In genomic region chr10:90380704-90381339, GRCm38 (mm10) we compare ENCODE assay signal across 14 mouse cellular contexts.
DNase-seq lines count a peak whose midpoint lies in the region; ATAC-seq and TF ChIP-seq lines count a peak whose summit lies in the region.
"Had no signal": no experiment of that assay in that cellular context is flagged by ENCODE, and none has a peak within 500 bp of the region (broad histone marks: within the 10 kb centered on the region; RNA-seq: fewer than 3 reads in every experiment).

No protein-coding gene starts in this region.

- no peaks in the 10 kb centered on the region for H3K79me2 ChIP-seq in CH12.LX (replicated peaks; ENCODE audit: control insufficient read depth, extremely low read depth, insufficient read depth, poor library complexity, severe bottlenecking)

- ATAC-seq in embryonic facial prominence, embryonic 14.5 days (ENCODE audit: low read depth) = peak; percentile 69; the same call in 1 of the 2 replicates
- ATAC-seq in midbrain, embryonic 14.5 days (ENCODE audit: low FRiP score, low TSS enrichment) = peak; percentile 88
- ATAC-seq in liver, embryonic 11.5 days (replicated peaks; ENCODE audit: low FRiP score) = no peak

- H3K4me3 ChIP-seq in CH12.LX (replicated peaks in 1 of 3; ENCODE audit: low read depth in 2 of 3, low read length in 2 of 3, poor library complexity in 1 of 3) = no peak overlapping the region
- no peak overlapping the region for H3K4me3 ChIP-seq in embryonic facial prominence, embryonic 14.5 days (ENCODE audit: low read depth, low read length)
- H3K4me3 ChIP-seq in midbrain, embryonic 14.5 days (replicated peaks; ENCODE audit: low read depth, low read length) = no peak overlapping the region
- H3K4me3 ChIP-seq in liver, embryonic 11.5 days (ENCODE audit: low read depth, low read length) = no peak overlapping the region
- H3K4me3 ChIP-seq: gastrocnemius, adult 2 months had no signal

- no peak for TF ChIP-seq RAD21 in CH12.LX (IDR thresholded peaks at IDR 0.05; ENCODE audit: low read depth, low read length)

- no peak overlapping the region for H3K9ac ChIP-seq in CH12.LX (ENCODE audit: insufficient read depth, low read depth)
- H3K9ac ChIP-seq in embryonic facial prominence, embryonic 14.5 days (ENCODE audit: low read depth, low read length) = no peak overlapping the region
- H3K9ac ChIP-seq in midbrain, embryonic 14.5 days (replicated peaks; ENCODE audit: low read length) = no peak overlapping the region
- no peak overlapping the region for H3K9ac ChIP-seq in liver, embryonic 11.5 days (ENCODE audit: low read depth, low read length)

- no peak for TF ChIP-seq EP300 in CH12.LX (IDR thresholded peaks at IDR 0.05; ENCODE audit: low read length)

- H3K36me3 ChIP-seq in CH12.LX (replicated peaks in 1 of 2; ENCODE audit: control insufficient read depth in 1 of 2, insufficient read depth in 1 of 2, low read length in 1 of 2) = no peaks in the 10 kb centered on the region
- no peaks in the 10 kb centered on the region for H3K36me3 ChIP-seq in embryonic facial prominence, embryonic 14.5 days (ENCODE audit: control insufficient read depth, insufficient read depth, low read length)
- no peaks in the 10 kb centered on the region for H3K36me3 ChIP-seq in midbrain, embryonic 14.5 days (ENCODE audit: control insufficient read depth, insufficient read depth, low read length)
- no peaks in the 10 kb centered on the region for H3K36me3 ChIP-seq in liver, embryonic 11.5 days (ENCODE audit: control insufficient read depth, insufficient read depth, low read length)

- in situ Hi-C loops in CH12.LX (cut with MboI; ENCODE audit: low pct_ligation_motif_present, low pct_unique_long_range_greater_than_20kb, low sequenced_read_pairs) = no loop called here

- peaks cover 0 to 25% of the 10 kb centered on the region in 2 experiments; a peak in 2 of 4 replicates for H3K4me1 ChIP-seq in CH12.LX (ENCODE audit: control insufficient read depth in 1 of 2, insufficient read depth in 2 of 2)
- no peaks in the 10 kb centered on the region for H3K4me1 ChIP-seq in embryonic facial prominence, embryonic 14.5 days (ENCODE audit: control insufficient read depth, insufficient read depth, low read length)
- no peaks in the 10 kb centered on the region for H3K4me1 ChIP-seq in midbrain, embryonic 14.5 days (ENCODE audit: control insufficient read depth, insufficient read depth, low read length)
- H3K4me1 ChIP-seq in liver, embryonic 11.5 days (replicated peaks; ENCODE audit: control insufficient read depth, insufficient read depth, low read length) = no peaks in the 10 kb centered on the region

- dilution Hi-C loops in CH12.LX (cut with MboI; ENCODE audit: extremely low pct_ligation_motif_present, extremely low pct_unique_long_range_greater_than_20kb, low sequenced_read_pairs) = no loop called here

- H3K4me2 ChIP-seq in CH12.LX (ENCODE audit: insufficient read depth, low read depth, poor library complexity, severe bottlenecking) = no peak overlapping the region
- H3K4me2 ChIP-seq in embryonic facial prominence, embryonic 14.5 days (ENCODE audit: low read depth, low read length) = no peak overlapping the region
- H3K4me2 ChIP-seq in midbrain, embryonic 14.5 days (ENCODE audit: low read length) = no peak overlapping the region
- H3K4me2 ChIP-seq in liver, embryonic 11.5 days = no peak overlapping the region
- H3K4me2 ChIP-seq: heart, embryonic 11.5 days had no signal

- peak; percentile 51 for DNase-seq in heart, adult 11 months
- no peak for DNase-seq in heart, postnatal 25 days (ENCODE audit: low spot score)
- peak; percentile 69 for DNase-seq in CH12.LX (ENCODE audit: extremely low read depth)
- peak; percentile 26 for DNase-seq in embryonic facial prominence, embryonic 14.5 days (ENCODE audit: low spot score)
- DNase-seq in midbrain, embryonic 14.5 days = peak; percentile 66
- no peak for DNase-seq in kidney, adult 18-20 months
- DNase-seq in liver, embryonic 11.5 days (ENCODE audit: low spot score) = no peak
- no peak for DNase-seq in kidney, adult 9 months
- DNase-seq: cerebellum, postnatal 36 days; gastrocnemius, adult 2 months; kidney, postnatal 10 days; lung, postnatal 4 days; thymus, postnatal 14 days had no signal

- H3K9me3 ChIP-seq in CH12.LX (replicated peaks; ENCODE audit: low read length) = no peaks in the 10 kb centered on the region
- H3K9me3 ChIP-seq in embryonic facial prominence, embryonic 14.5 days (ENCODE audit: control insufficient read depth, low read length) = no peaks in the 10 kb centered on the region
- H3K9me3 ChIP-seq in midbrain, embryonic 14.5 days (ENCODE audit: control insufficient read depth, low read length) = no peaks in the 10 kb centered on the region
- H3K9me3 ChIP-seq in liver, embryonic 11.5 days (ENCODE audit: control insufficient read depth, low read length) = no peaks in the 10 kb centered on the region

- intact Hi-C loops in heart, postnatal 25 days (cut with DNase I) = no loop called here

- no peak for TF ChIP-seq POLR2A in CH12.LX (IDR thresholded peaks at IDR 0.05; ENCODE audit: low read depth, low read length)

- no peak overlapping the region for H3K27ac ChIP-seq in CH12.LX (ENCODE audit: insufficient read depth, low read depth)
- H3K27ac ChIP-seq in embryonic facial prominence, embryonic 14.5 days (replicated peaks; ENCODE audit: low read depth, low read length) = no peak overlapping the region
- peak overlapping the region; percentile 32; the same call in 1 of the 2 replicates for H3K27ac ChIP-seq in midbrain, embryonic 14.5 days (replicated peaks; ENCODE audit: low read depth, low read length)
- no peak overlapping the region for H3K27ac ChIP-seq in liver, embryonic 11.5 days (ENCODE audit: low read depth, low read length)
- H3K27ac ChIP-seq: gastrocnemius, adult 2 months had no signal

- WGBS in embryonic facial prominence, embryonic 14.5 days = 40% methylated on average over 8 of the region's 8 CpGs
- 50% methylated on average over 8 of the region's 8 CpGs for WGBS in midbrain, embryonic 14.5 days
- WGBS in liver, embryonic 11.5 days = 71% methylated on average over 8 of the region's 8 CpGs

- H3K27me3 ChIP-seq in CH12.LX (replicated peaks) = no peaks in the 10 kb centered on the region
- H3K27me3 ChIP-seq in embryonic facial prominence, embryonic 14.5 days (replicated peaks; ENCODE audit: control insufficient read depth, insufficient read depth, low read length) = no peaks in the 10 kb centered on the region
- no peaks in the 10 kb centered on the region for H3K27me3 ChIP-seq in midbrain, embryonic 14.5 days (ENCODE audit: control insufficient read depth, insufficient read depth, low read length)
- H3K27me3 ChIP-seq in liver, embryonic 11.5 days (replicated peaks; ENCODE audit: control insufficient read depth, insufficient read depth, low read length) = no peaks in the 10 kb centered on the region

- no peak for TF ChIP-seq CTCF in CH12.LX (conservative IDR thresholded peaks at IDR 0.05 in 1 of 2, IDR thresholded peaks at IDR 0.05 in 1 of 2; ENCODE audit: low read depth in 2 of 2, low read length in 2 of 2)

TF ChIP-seq in CH12.LX, 34 proteins besides CTCF, POLR2A, EP300 and RAD21:
- TF ChIP-seq NRF1 (IDR thresholded peaks at IDR 0.05; ENCODE audit: low read depth, low read length) = no peak

Comparison
In these comparisons a context has a peak if more than half of its experiments do, and no peak if none do; other contexts are left out.
1. DNase-seq: peak in heart, adult 11 months (single experiment), CH12.LX (single experiment), embryonic facial prominence, embryonic 14.5 days (single experiment) and midbrain, embryonic 14.5 days (single experiment); none in heart, postnatal 25 days (single experiment), kidney, adult 18-20 months (single experiment), liver, embryonic 11.5 days (single experiment) and kidney, adult 9 months (single experiment).